Mouse (Mus musculus) layer of hippocampus, adult 9-11 months (tissue): ENCODE measurements around the gene Abcc6.

Experiments
- DNase-seq: peaks from one replicate; pipeline ENCODE4 v3.0.0; 2022

Gene Abcc6

GRCm38 (mm10) chr7:45928626-45929295 lies 101.3 kb downstream of the Abcc6 start:
- DNase-seq: no peak

DNA sequence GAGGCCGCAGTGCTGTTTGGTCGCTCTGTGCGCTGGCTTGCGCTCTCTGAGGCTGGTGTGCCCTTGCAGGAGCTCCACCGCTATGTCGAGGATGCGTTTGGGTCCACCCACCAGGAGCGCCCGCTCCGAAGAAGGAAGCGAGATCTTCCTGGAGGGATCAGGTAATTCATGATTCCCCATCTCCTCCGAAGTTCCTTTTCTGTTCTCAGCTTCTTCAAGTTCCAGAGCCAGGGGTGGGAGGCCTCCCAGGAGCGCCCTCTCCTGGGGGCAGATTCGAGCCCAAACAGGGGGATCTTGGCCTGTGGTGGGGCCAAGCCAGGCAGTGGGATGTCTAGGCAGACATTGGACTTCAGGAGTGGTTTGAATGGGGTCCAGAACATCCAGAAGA lies 105.7 kb downstream of the Abcc6 start:
- no peak for DNase-seq

DNA sequence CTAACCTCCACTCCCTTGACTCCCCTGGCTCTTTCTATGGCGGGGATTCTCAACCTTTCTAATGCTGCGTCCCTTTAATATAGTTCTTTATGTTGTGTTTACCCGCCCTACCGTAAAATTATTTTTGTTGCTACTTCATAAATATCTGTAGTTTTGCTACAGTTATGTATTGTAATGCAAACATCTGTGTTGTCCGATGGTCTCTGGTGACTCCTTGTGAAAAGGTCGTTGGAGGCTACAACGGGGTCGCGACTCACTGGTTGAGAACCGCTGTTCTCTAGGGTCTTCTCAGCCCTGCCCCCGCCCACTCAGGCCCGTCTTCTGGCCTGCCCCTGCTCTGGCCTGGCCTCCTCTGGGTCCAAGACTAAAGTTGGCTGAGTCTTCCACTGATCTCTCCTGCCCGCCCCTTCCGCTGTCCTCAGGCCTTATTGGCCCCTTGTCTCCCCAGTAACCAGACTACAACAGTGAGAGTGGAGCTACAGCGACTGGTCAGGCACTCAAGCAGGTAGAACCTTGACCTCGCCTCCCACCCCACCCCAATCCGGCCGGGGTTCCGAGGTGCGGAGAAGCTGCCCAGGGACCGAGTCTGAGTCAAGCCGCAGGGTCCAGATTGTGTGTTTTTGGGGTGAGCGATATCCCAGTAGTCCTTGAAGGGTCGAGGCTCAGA lies 106.2 kb downstream of the Abcc6 start, which contains the start of gene Ccdc114:
Ccdc114 (plus strand) TSS at position 311 of the 667 bp plus-strand sequence.
- DNase-seq: peak; percentile 59

- DNase-seq: peak; percentile 97
Measured at GRCm38 (mm10) chr7:45922928-45923761, 107.0 kb downstream of the Abcc6 start.

- DNase-seq: no peak
Measured at GRCm38 (mm10) chr7:45921950-45922600, 108.0 kb downstream of the Abcc6 start.

GRCm38 (mm10) chr7:45921242-45921621 lies 108.9 kb downstream of the Abcc6 start, which contains the start of gene Emp3:
Emp3 (minus strand) TSS chr7:45921404.
- DNase-seq: no peak

- DNase-seq: no peak
Measured at GRCm38 (mm10) chr7:45920583-45921241, 109.4 kb downstream of the Abcc6 start.

DNA sequence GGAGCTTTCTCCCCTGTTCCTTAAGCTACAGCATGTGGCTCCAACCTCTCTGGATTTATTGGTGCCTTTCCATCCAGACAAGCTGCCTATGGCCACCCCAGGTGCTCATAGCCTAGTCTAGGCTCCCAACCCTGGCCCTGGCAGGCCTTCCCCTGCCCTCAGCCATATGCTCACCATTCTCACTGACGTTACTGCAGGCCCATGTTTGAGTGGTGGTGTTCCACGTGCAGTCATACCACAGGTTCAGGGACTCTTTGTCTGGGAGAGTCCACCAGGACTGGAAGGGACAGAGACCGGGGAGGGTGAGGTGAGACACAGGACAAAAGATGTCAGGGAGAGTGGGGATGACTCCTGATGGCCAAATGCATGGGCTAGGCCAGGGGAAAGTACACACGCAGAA lies 110.3 kb downstream of the Abcc6 start:
- DNase-seq: no peak

DNA sequence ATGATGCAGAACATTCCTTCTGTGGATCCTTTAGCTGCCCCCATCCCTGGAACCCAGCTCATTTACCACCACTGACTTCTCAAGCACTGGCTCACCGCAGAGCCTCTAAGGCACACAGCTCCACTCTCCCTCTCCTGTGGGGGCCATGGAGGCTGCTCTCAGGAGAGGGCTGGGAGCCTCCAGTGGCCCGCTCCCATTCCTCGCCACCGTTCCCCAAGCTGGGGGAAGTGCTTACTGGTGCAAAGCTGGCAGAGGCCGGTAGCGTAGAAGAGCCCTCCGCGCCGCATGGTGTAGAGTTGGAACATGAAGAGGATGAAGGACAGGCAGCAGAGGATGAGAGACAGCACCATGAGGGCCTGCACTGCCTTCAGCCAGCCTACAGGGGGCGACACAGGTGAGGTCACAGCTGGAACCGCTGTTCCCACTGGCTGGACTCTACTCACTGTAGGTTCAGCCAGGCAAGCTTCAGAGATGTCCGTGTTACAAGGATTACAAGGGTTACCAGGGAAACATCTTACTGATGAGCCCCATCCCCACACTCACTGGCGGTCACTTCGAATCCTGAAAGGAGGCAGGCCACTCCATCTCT lies 110.9 kb downstream of the Abcc6 start:
- DNase-seq: no peak

GRCm38 (mm10) chr7:45917926-45918325 lies 112.2 kb downstream of the Abcc6 start:
- DNase-seq: no peak
